Mouse (Mus musculus) right cerebral cortex, postnatal 36 days (tissue): Measurements from ENCODE around the gene Zfp354b.

Experiments used
- DNase-seq, 2 experiments: peaks; one replicate each; pipeline ENCODE4 v3.0.0; 2022; ENCODE audit warnings: low spot score in 2 of 2, mixed read lengths in 1 of 2

Zfp354b gene

GRCm38 (mm10) chr11:50886231-50886932 lies 45.1 kb downstream of the Zfp354b start:
- DNase-seq: no peak

GRCm38 (mm10) chr11:50883756-50884155 lies 47.7 kb downstream of the Zfp354b start:
- no peak for DNase-seq

- DNase-seq: no peak
Observed at GRCm38 (mm10) chr11:50878641-50879040, 52.8 kb downstream of the Zfp354b start.
